17 mouse cellular contexts compared by ENCODE assay signal in the genomic region with DNA sequence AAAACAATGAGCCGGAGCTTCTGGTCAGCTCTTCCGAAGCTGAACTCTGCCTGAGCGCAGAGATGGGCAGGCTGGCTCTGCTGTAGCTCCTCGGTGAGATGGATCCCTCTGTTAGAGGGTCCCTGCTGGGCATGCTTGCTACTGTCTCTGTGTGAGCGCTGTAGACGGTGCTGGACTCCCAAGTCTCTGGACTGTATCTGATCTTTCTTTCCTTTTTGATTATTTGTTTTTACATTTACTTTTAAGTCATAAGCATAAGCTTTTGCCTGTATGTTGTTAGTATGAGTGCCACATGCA. TPM values are rescaled to one million over a fixed set of nuclear protein-coding genes. Genes with fewer than 3 reads are reported as not detected.
DNase-seq lines count a peak whose midpoint lies in the region; ATAC-seq lines count a peak whose summit lies in the region.
"Had no signal": no experiment of that assay in that cellular context is flagged by ENCODE, and none has a peak within 500 bp of the region (broad histone marks: within the 10 kb centered on the region; RNA-seq: fewer than 3 reads in every experiment).

No protein-coding gene starts in this region.

- ATAC-seq in embryonic facial prominence, embryonic 13.5 days (ENCODE audit: insufficient number of reproducible peaks, insufficient read depth, low FRiP score, low TSS enrichment, low read depth), result no peak
- no peak for ATAC-seq in heart, embryonic 13.5 days (ENCODE audit: extremely low read depth, insufficient number of reproducible peaks, low FRiP score, low TSS enrichment)
- no peak for ATAC-seq in liver, embryonic 11.5 days (replicated peaks; ENCODE audit: low FRiP score)
- ATAC-seq in liver, embryonic 12.5 days, result no peak
- ATAC-seq in embryonic facial prominence, embryonic 14.5 days (ENCODE audit: low read depth), result no peak
- ATAC-seq: activated CD4-positive, CD25-positive, alpha-beta regulatory T cell, adult 4 months; inflammation-experienced regulatory T-cells, adult 6 months; midbrain, embryonic 13.5 days had no signal

- no peaks in the 10 kb centered on the region for H3K9me3 ChIP-seq in embryonic facial prominence, embryonic 13.5 days
- no peaks in the 10 kb centered on the region for H3K9me3 ChIP-seq in embryonic facial prominence, embryonic 10.5 days
- no peaks in the 10 kb centered on the region for H3K9me3 ChIP-seq in heart, embryonic 13.5 days
- H3K9me3 ChIP-seq in liver, embryonic 11.5 days (ENCODE audit: control insufficient read depth, low read length), result no peaks in the 10 kb centered on the region
- no peaks in the 10 kb centered on the region for H3K9me3 ChIP-seq in liver, embryonic 12.5 days (replicated peaks)
- H3K9me3 ChIP-seq in embryonic facial prominence, embryonic 14.5 days (ENCODE audit: control insufficient read depth, low read length), result no peaks in the 10 kb centered on the region
- H3K9me3 ChIP-seq: embryonic facial prominence, embryonic 15.5 days; heart, embryonic 15.5 days; hindbrain, embryonic 10.5 days; limb, embryonic 15.5 days; midbrain, embryonic 13.5 days had no signal

- H3K4me3 ChIP-seq in embryonic facial prominence, embryonic 13.5 days, result no peak overlapping the region
- H3K4me3 ChIP-seq in embryonic facial prominence, embryonic 10.5 days, result no peak overlapping the region
- no peak overlapping the region for H3K4me3 ChIP-seq in heart, embryonic 13.5 days
- no peak overlapping the region for H3K4me3 ChIP-seq in liver, embryonic 11.5 days (ENCODE audit: low read depth, low read length)
- no peak overlapping the region for H3K4me3 ChIP-seq in liver, embryonic 12.5 days
- no peak overlapping the region for H3K4me3 ChIP-seq in embryonic facial prominence, embryonic 14.5 days (ENCODE audit: low read depth, low read length)
- H3K4me3 ChIP-seq: embryonic facial prominence, embryonic 15.5 days; heart, embryonic 15.5 days; hindbrain, embryonic 10.5 days; limb, embryonic 15.5 days; midbrain, embryonic 13.5 days had no signal

- no peak for DNase-seq in embryonic facial prominence, embryonic 10.5 days (ENCODE audit: low spot score)
- no peak for DNase-seq in heart, postnatal 36 days
- no peak for DNase-seq in liver, embryonic 11.5 days (ENCODE audit: low spot score)
- no peak for DNase-seq in embryonic facial prominence, embryonic 14.5 days (ENCODE audit: low spot score)
- DNase-seq in right cerebral cortex, postnatal 4 days, result no peak
- DNase-seq: thymus, adult 18-20 months; thymus, postnatal 36 days had no signal

- H3K36me3 ChIP-seq in embryonic facial prominence, embryonic 13.5 days, result peaks cover 20% of the 10 kb centered on the region
- H3K36me3 ChIP-seq in embryonic facial prominence, embryonic 10.5 days (replicated peaks), result peaks cover 18% of the 10 kb centered on the region
- peaks cover 33% of the 10 kb centered on the region for H3K36me3 ChIP-seq in heart, embryonic 13.5 days
- H3K36me3 ChIP-seq in liver, embryonic 11.5 days (ENCODE audit: control insufficient read depth, insufficient read depth, low read length), result peaks cover 2% of the 10 kb centered on the region
- H3K36me3 ChIP-seq in liver, embryonic 12.5 days, result peaks cover 30% of the 10 kb centered on the region
- 0 out of 2 replicates have a peak, but pooled peaks cover 7% of the 10 kb centered on the region for H3K36me3 ChIP-seq in embryonic facial prominence, embryonic 14.5 days (ENCODE audit: control insufficient read depth, insufficient read depth, low read length)
- H3K36me3 ChIP-seq: embryonic facial prominence, embryonic 15.5 days had no signal

- H3K9ac ChIP-seq in embryonic facial prominence, embryonic 13.5 days, result 0 out of 2 replicates have a peak overlapping the region, but pooled peaks have one; percentile 41
- H3K9ac ChIP-seq in heart, embryonic 13.5 days, result peak overlapping the region; percentile 61; the same call in 1 of the 2 replicates
- H3K9ac ChIP-seq in liver, embryonic 11.5 days (ENCODE audit: low read depth, low read length), result peak overlapping the region; percentile 13; the same call in 1 of the 2 replicates
- H3K9ac ChIP-seq in liver, embryonic 12.5 days, result no peak overlapping the region
- peak overlapping the region; percentile 43; the same call in 1 of the 2 replicates for H3K9ac ChIP-seq in embryonic facial prominence, embryonic 14.5 days (ENCODE audit: low read depth, low read length)
- H3K9ac ChIP-seq: embryonic facial prominence, embryonic 15.5 days; heart, embryonic 15.5 days; limb, embryonic 15.5 days; midbrain, embryonic 13.5 days had no signal

- H3K27ac ChIP-seq in embryonic facial prominence, embryonic 13.5 days, result no peak overlapping the region
- H3K27ac ChIP-seq in embryonic facial prominence, embryonic 10.5 days (replicated peaks), result no peak overlapping the region
- peak overlapping the region; percentile 51 for H3K27ac ChIP-seq in heart, embryonic 13.5 days (replicated peaks)
- H3K27ac ChIP-seq in liver, embryonic 11.5 days (ENCODE audit: low read depth, low read length), result no peak overlapping the region
- H3K27ac ChIP-seq in liver, embryonic 12.5 days, result no peak overlapping the region
- H3K27ac ChIP-seq in embryonic facial prominence, embryonic 14.5 days (replicated peaks; ENCODE audit: low read depth, low read length), result no peak overlapping the region
- H3K27ac ChIP-seq: embryonic facial prominence, embryonic 15.5 days; hindbrain, embryonic 10.5 days; limb, embryonic 15.5 days; midbrain, embryonic 13.5 days had no signal

- no peaks in the 10 kb centered on the region for H3K27me3 ChIP-seq in embryonic facial prominence, embryonic 13.5 days
- no peaks in the 10 kb centered on the region for H3K27me3 ChIP-seq in embryonic facial prominence, embryonic 10.5 days (replicated peaks; ENCODE audit: low read depth, poor library complexity, severe bottlenecking)
- H3K27me3 ChIP-seq in heart, embryonic 13.5 days (replicated peaks), result no peaks in the 10 kb centered on the region
- H3K27me3 ChIP-seq in liver, embryonic 11.5 days (replicated peaks; ENCODE audit: control insufficient read depth, insufficient read depth, low read length), result no peaks in the 10 kb centered on the region
- no peaks in the 10 kb centered on the region for H3K27me3 ChIP-seq in liver, embryonic 12.5 days (replicated peaks)
- no peaks in the 10 kb centered on the region for H3K27me3 ChIP-seq in embryonic facial prominence, embryonic 14.5 days (replicated peaks; ENCODE audit: control insufficient read depth, insufficient read depth, low read length)
- H3K27me3 ChIP-seq: embryonic facial prominence, embryonic 15.5 days; heart, embryonic 15.5 days; limb, embryonic 15.5 days; midbrain, embryonic 13.5 days had no signal

- H3K4me2 ChIP-seq in embryonic facial prominence, embryonic 13.5 days, result no peak overlapping the region; the same call in 1 of the 2 replicates
- peak overlapping the region; percentile 6; the same call in 1 of the 2 replicates for H3K4me2 ChIP-seq in heart, embryonic 13.5 days
- no peak overlapping the region for H3K4me2 ChIP-seq in liver, embryonic 11.5 days
- H3K4me2 ChIP-seq in liver, embryonic 12.5 days, result no peak overlapping the region
- H3K4me2 ChIP-seq in embryonic facial prominence, embryonic 14.5 days (ENCODE audit: low read depth, low read length), result no peak overlapping the region
- H3K4me2 ChIP-seq: embryonic facial prominence, embryonic 15.5 days; heart, embryonic 15.5 days; limb, embryonic 15.5 days; midbrain, embryonic 13.5 days had no signal

- H3K4me1 ChIP-seq in embryonic facial prominence, embryonic 13.5 days, result no peaks in the 10 kb centered on the region
- H3K4me1 ChIP-seq in embryonic facial prominence, embryonic 10.5 days, result no peaks in the 10 kb centered on the region
- H3K4me1 ChIP-seq in heart, embryonic 13.5 days, result peaks cover 14% of the 10 kb centered on the region
- H3K4me1 ChIP-seq in liver, embryonic 11.5 days (replicated peaks; ENCODE audit: control insufficient read depth, insufficient read depth, low read length), result no peaks in the 10 kb centered on the region; the same call in 1 of the 2 replicates
- peaks cover 15% of the 10 kb centered on the region for H3K4me1 ChIP-seq in liver, embryonic 12.5 days
- H3K4me1 ChIP-seq in embryonic facial prominence, embryonic 14.5 days (ENCODE audit: control insufficient read depth, insufficient read depth, low read length), result no peaks in the 10 kb centered on the region
- H3K4me1 ChIP-seq: hindbrain, embryonic 10.5 days; midbrain, embryonic 13.5 days had no signal

- 29% methylated on average over 6 of the region's 6 CpGs for WGBS in embryonic facial prominence, embryonic 13.5 days
- 24% methylated on average over 6 of the region's 6 CpGs for WGBS in embryonic facial prominence, embryonic 10.5 days
- 35% methylated on average over 6 of the region's 6 CpGs for WGBS in heart, embryonic 13.5 days
- 49% methylated on average over 6 of the region's 6 CpGs for WGBS in liver, embryonic 11.5 days
- 54% methylated on average over 6 of the region's 6 CpGs for WGBS in liver, embryonic 12.5 days (ENCODE audit: insufficient replicate concordance)
- WGBS in embryonic facial prominence, embryonic 14.5 days, result 31% methylated on average over 6 of the region's 6 CpGs

- intact Hi-C loops in heart, postnatal 36 days (cut with DNase I), result no loop called here

RNA-seq across cellular contexts. Expression of gene Bloc1s5, which starts 8.7 kb away (rescaled TPM):
- polyA plus RNA-seq in embryonic facial prominence, embryonic 13.5 days (2015; fragmentation: Nextera tagmentation; extraction: Ambion mirVana), result 22.2 and 22.5 TPM in 2 replicates
- 21.9 and 22.1 TPM in 2 replicates for polyA plus RNA-seq in embryonic facial prominence, embryonic 10.5 days (2016; fragmentation: Nextera tagmentation; extraction: Ambion mirVana)
- 17.1 and 19.9 TPM in 2 replicates for polyA plus RNA-seq in heart, embryonic 13.5 days (2015; fragmentation: Nextera tagmentation; extraction: Ambion mirVana)
- total RNA-seq in heart, postnatal 36 days (2021), result 1 to 10 TPM; 7.6 to 8.9 TPM
- 20.3 and 24.9 TPM in 2 replicates for polyA plus RNA-seq in liver, embryonic 11.5 days (2014; fragmentation: Nextera tagmentation; extraction: Ambion mirVana)
- 16.0 and 16.4 TPM in 2 replicates for polyA plus RNA-seq in liver, embryonic 12.5 days (2016; fragmentation: Nextera tagmentation; extraction: Ambion mirVana)
- polyA plus RNA-seq in embryonic facial prominence, embryonic 14.5 days (2014; fragmentation: Nextera tagmentation; extraction: Ambion mirVana), result 14.9 and 15.9 TPM in 2 replicates

RNA-seq across cellular contexts. Expression of gene Eef1e1, which starts 32.7 kb away (rescaled TPM):
- polyA plus RNA-seq in embryonic facial prominence, embryonic 13.5 days (2015; fragmentation: Nextera tagmentation; extraction: Ambion mirVana), result 45.9 and 48.2 TPM in 2 replicates
- polyA plus RNA-seq in embryonic facial prominence, embryonic 10.5 days (2016; fragmentation: Nextera tagmentation; extraction: Ambion mirVana), result 65.0 and 69.5 TPM in 2 replicates
- polyA plus RNA-seq in heart, embryonic 13.5 days (2015; fragmentation: Nextera tagmentation; extraction: Ambion mirVana), result 31.3 and 41.7 TPM in 2 replicates
- 10 to 100 TPM in 1 of 2 experiments, 1 to 10 TPM in 1; 9.3 to 10.5 TPM for total RNA-seq in heart, postnatal 36 days (2021)
- polyA plus RNA-seq in liver, embryonic 11.5 days (2014; fragmentation: Nextera tagmentation; extraction: Ambion mirVana), result 112 and 117 TPM in 2 replicates
- polyA plus RNA-seq in liver, embryonic 12.5 days (2016; fragmentation: Nextera tagmentation; extraction: Ambion mirVana), result 62.0 and 62.2 TPM in 2 replicates
- 36.7 and 42.6 TPM in 2 replicates for polyA plus RNA-seq in embryonic facial prominence, embryonic 14.5 days (2014; fragmentation: Nextera tagmentation; extraction: Ambion mirVana)
